Mouse (Mus musculus) lung, postnatal 0 days (tissue): Measurements from ENCODE around the gene Ercc2. TPM values are rescaled to one million over a fixed set of nuclear protein-coding genes. Genes with fewer than 3 reads are reported as not detected.

Source experiments
- ATAC-seq: fragments of 200-750 bp; cut with Nextera tagmentation; 2 replicates; pipeline ENCODE4 v1.8.0; 2017; ENCODE audit warnings: moderate library complexity
- DNase-seq: peaks from one replicate; pipeline ENCODE4 v3.0.0-alpha.2; 2016; ENCODE audit warnings: low spot score
- H3K27ac ChIP-seq: fragments of 300-500 bp; sonication (generic); 2 replicates; pipeline ENCODE4 v1.5.1; 2014; ENCODE audit warnings: antibody characterized with exemption, mild to moderate bottlenecking, low read length, mixed read lengths
- H3K27me3 ChIP-seq: fragments of 300-500 bp; sonication (generic); replicated peaks from 2 replicates; pipeline ENCODE4 v1.6.1; 2014; ENCODE audit warnings: low read length, mixed read lengths; ENCODE audit not compliant: insufficient read depth
- H3K36me3 ChIP-seq: fragments of 300-500 bp; sonication (generic); 2 replicates; pipeline ENCODE4 v1.6.1; 2014; ENCODE audit warnings: low read length, mixed read lengths; ENCODE audit not compliant: insufficient read depth
- H3K4me1 ChIP-seq: fragments of 300-500 bp; sonication (generic); 2 replicates; pipeline ENCODE4 v1.6.1; 2014; ENCODE audit warnings: antibody characterized with exemption, low read depth, low read length, mixed read lengths; ENCODE audit not compliant: insufficient read depth
- H3K4me2 ChIP-seq: fragments of 300-500 bp; sonication (generic); replicated peaks from 2 replicates; pipeline ENCODE4 v1.6.1; 2014; ENCODE audit warnings: low read depth, mild to moderate bottlenecking, low read length, moderate library complexity, mixed read lengths
- H3K4me3 ChIP-seq: fragments of 300-500 bp; sonication (generic); 2 replicates; pipeline ENCODE4 v1.5.1; 2014; ENCODE audit warnings: low read depth, low read length
- H3K9ac ChIP-seq: fragments of 300-500 bp; sonication (generic); replicated peaks from 2 replicates; pipeline ENCODE4 v1.6.1; 2014; ENCODE audit warnings: low read depth, mild to moderate bottlenecking
- H3K9me3 ChIP-seq: fragments of 300-500 bp; sonication (generic); 2 replicates; pipeline ENCODE4 v1.6.1; 2016; ENCODE audit warnings: low read length, mixed read lengths
- CTCF ChIP-seq: IDR thresholded peaks from 2 replicates; pipeline ENCODE4 v1.5.1; 2016; ENCODE audit warnings: antibody characterized with exemption, mild to moderate bottlenecking
- EP300 ChIP-seq: IDR thresholded peaks from 2 replicates; pipeline ENCODE4 v1.6.1; 2016; ENCODE audit warnings: antibody characterized with exemption, mild to moderate bottlenecking, control low read depth
- WGBS: fragments of 180-500 bp; shearing (Covaris S2); extraction: QIAGEN DNeasy Blood & Tissue Kit; methylation state at CpG from one replicate; pipeline ENCODE4 v1.1.7; 2014; 5-methylcytosine and 5-hydroxymethylcytosine counted together
- polyA plus RNA-seq: library from polyadenylated mRNA; unstranded; fragments of >200 nt; fragmentation: Nextera tagmentation; extraction: Ambion mirVana; gene quantifications from 2 replicates; pipeline ENCODE4 v1.2.1, GENCODE M21; 2015

Ercc2 gene
- polyA plus RNA-seq, 1 experiment from 2014 or later, result 9.4 TPM

DNA sequence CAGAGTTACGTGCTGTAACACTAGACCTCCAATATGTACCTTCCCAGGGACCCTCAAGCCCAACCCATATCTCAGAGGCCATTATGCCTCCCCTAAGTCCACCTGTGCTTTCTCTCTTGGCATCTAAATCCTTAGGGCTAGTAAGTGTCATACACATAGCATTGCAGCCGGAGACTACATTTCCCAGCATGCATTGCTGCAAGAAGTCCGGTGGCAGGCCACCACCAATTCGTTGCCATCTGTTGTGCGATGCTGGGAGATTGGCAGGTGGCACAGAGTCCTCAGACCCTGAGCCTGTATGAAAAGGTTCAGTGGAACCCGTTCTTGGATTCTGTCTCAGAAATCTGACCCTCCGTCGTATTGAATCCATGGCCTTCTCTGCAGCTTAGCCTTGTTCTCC is 47.9 kb downstream of the Ercc2 start:
- DNase-seq (no peak), ATAC-seq (no peak)
- no peaks in the 10 kb centered on the region for H3K4me1 ChIP-seq
- H3K9me3 ChIP-seq, result no peaks in the 10 kb centered on the region
- H3K27me3 ChIP-seq, result no peaks in the 10 kb centered on the region
- 73% methylated on average over 8 of the region's 8 CpGs for WGBS
- H3K4me2 ChIP-seq, result no peak overlapping the region
- H3K4me3 ChIP-seq, result no peak overlapping the region
- no peak overlapping the region for H3K9ac ChIP-seq
- no peak overlapping the region for H3K27ac ChIP-seq
- TF ChIP-seq EP300 (no peak), CTCF (no peak)
- H3K36me3 ChIP-seq, result peaks cover 72% of the 10 kb centered on the region

GRCm38 (mm10) chr7:19430402-19430801 is 48.6 kb downstream of the Ercc2 start:
- H3K9me3 ChIP-seq, result no peaks in the 10 kb centered on the region
- H3K36me3 ChIP-seq, result peaks cover 72% of the 10 kb centered on the region
- no peak overlapping the region for H3K4me3 ChIP-seq
- no peak overlapping the region for H3K9ac ChIP-seq
- ATAC-seq, result peak; percentile 49
- H3K4me2 ChIP-seq, result no peak overlapping the region
- DNase-seq, result peak; percentile 61
- H3K27ac ChIP-seq, result no peak overlapping the region
- WGBS, result 73% methylated on average over 6 of the region's 6 CpGs
- no peaks in the 10 kb centered on the region for H3K27me3 ChIP-seq
- no peaks in the 10 kb centered on the region for H3K4me1 ChIP-seq
- no peak for TF ChIP-seq EP300
- no peak for TF ChIP-seq CTCF

DNA sequence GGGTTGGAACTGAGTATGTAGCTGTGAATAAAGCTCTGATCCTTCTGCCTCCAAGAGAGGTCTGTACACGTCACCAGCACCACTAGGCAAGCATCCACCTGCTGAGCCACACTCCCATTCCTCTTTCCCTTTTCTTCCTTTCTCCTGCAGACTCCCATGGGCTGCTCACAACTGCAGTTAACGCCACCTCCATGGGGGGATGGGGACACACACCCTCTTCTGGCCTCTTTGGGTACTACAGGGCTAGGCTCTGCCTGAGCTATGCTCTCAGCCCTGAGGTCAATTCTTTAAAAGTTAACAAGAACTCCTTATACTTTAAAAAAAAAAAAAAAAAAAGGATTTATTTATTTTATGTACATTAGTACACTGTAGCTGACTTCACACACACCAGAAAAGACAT is 50.7 kb downstream of the Ercc2 start:
- no peak for DNase-seq
- Histone ChIP-seq H3K4me1 (no peaks in the 10 kb centered on the region), H3K4me3 (no peak overlapping the region), H3K4me2 (no peak overlapping the region), H3K9me3 (no peaks in the 10 kb centered on the region), H3K27ac (no peak overlapping the region), H3K27me3 (no peaks in the 10 kb centered on the region), H3K36me3 (peaks cover 76% of the 10 kb centered on the region), H3K9ac (no peak overlapping the region)
- TF ChIP-seq CTCF (peak; percentile 53), EP300 (no peak)
- WGBS, result 90% methylated on average over 2 of the region's 2 CpGs
- no peak for ATAC-seq

DNA sequence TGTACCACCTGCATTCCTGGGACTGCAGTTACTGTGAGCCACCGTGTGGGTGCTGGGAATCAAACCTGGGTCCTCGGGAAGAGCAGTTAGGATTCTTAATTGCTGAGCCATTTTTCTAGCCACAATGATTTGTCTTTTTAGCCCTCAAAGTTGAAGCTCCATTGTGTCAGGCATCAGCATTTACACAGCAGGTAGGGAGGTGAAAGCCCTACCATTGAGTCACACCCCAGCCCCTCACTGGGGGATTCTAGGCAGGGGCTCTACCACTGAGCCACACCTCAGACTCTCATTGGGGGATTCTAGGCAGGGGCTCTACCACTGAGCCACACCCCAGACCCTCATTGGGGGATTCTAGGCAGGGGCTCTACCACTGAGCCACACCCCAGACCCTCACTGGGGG is 54.5 kb downstream of the Ercc2 start:
- Histone ChIP-seq H3K9me3 (no peaks in the 10 kb centered on the region), H3K36me3 (peaks cover 48% of the 10 kb centered on the region), H3K27ac (no peak overlapping the region), H3K9ac (no peak overlapping the region), H3K27me3 (no peaks in the 10 kb centered on the region), H3K4me1 (no peaks in the 10 kb centered on the region), H3K4me2 (no peak overlapping the region), H3K4me3 (no peak overlapping the region)
- ATAC-seq, result no peak
- TF ChIP-seq EP300 (no peak), CTCF (no peak)
- WGBS, result 94% methylated on average over 2 of the region's 2 CpGs
- DNase-seq, result no peak

GRCm38 (mm10) chr7:19437048-19437447 is 55.2 kb downstream of the Ercc2 start:
- Histone ChIP-seq H3K27ac (no peak overlapping the region), H3K9ac (no peak overlapping the region), H3K27me3 (no peaks in the 10 kb centered on the region), H3K4me1 (no peaks in the 10 kb centered on the region), H3K9me3 (no peaks in the 10 kb centered on the region), H3K4me3 (no peak overlapping the region), H3K4me2 (no peak overlapping the region), H3K36me3 (peaks cover 40% of the 10 kb centered on the region)
- 88% methylated on average over 8 of the region's 9 CpGs for WGBS
- DNase-seq, result no peak
- TF ChIP-seq EP300, result no peak
- no peak for ATAC-seq

GRCm38 (mm10) chr7:19441448-19442091 is 59.8 kb downstream of the Ercc2 start:
- Histone ChIP-seq H3K36me3 (peaks cover 13% of the 10 kb centered on the region), H3K4me1 (no peaks in the 10 kb centered on the region), H3K9me3 (no peaks in the 10 kb centered on the region), H3K4me3 (no peak overlapping the region), H3K27me3 (no peaks in the 10 kb centered on the region), H3K4me2 (no peak overlapping the region), H3K9ac (no peak overlapping the region), H3K27ac (peak overlapping the region; percentile 43; the same call in 1 of the 2 replicates)
- WGBS, result 63% methylated on average over 9 of the region's 9 CpGs
- DNase-seq (peak; percentile 46), ATAC-seq (peak; percentile 89)
- peak; percentile 91 for TF ChIP-seq EP300
- TF ChIP-seq CTCF, result no peak

GRCm38 (mm10) chr7:19443344-19443743 is 61.5 kb downstream of the Ercc2 start:
- peaks cover 6% of the 10 kb centered on the region for H3K36me3 ChIP-seq
- no peak overlapping the region for H3K9ac ChIP-seq
- ATAC-seq (peak; percentile 18), DNase-seq (peak; percentile 82)
- no peaks in the 10 kb centered on the region for H3K9me3 ChIP-seq
- no peak overlapping the region for H3K27ac ChIP-seq
- H3K4me2 ChIP-seq, result no peak overlapping the region
- H3K4me3 ChIP-seq, result no peak overlapping the region
- TF ChIP-seq CTCF (peak; percentile 95), EP300 (no peak)
- 38% methylated on average over 3 of the region's 3 CpGs for WGBS
- no peaks in the 10 kb centered on the region for H3K4me1 ChIP-seq
- H3K27me3 ChIP-seq, result no peaks in the 10 kb centered on the region
